Mouse (Mus musculus): ENCODE results near the gene Nipsnap3a. TPM values are rescaled to one million over a fixed set of nuclear protein-coding genes. Genes with fewer than 3 reads are reported as not detected.
A peak's percentile ranks its signal among the peaks of the same experiment; 100 is the strongest.

Gene Nipsnap3a
- polyA plus RNA-seq, 1 experiment = not detected

- Histone ChIP-seq H3K4me2 (ENCODE audit: low read depth) (peak within 1 kb of the TSS; percentile 80), H3K4me3 (peak within 1 kb of the TSS; percentile 24), H3K27me3 (ENCODE audit: control insufficient read depth, insufficient read depth, insufficient read length) (no peaks in the 10 kb centered on the region), H3ac (ENCODE audit: control insufficient read depth, insufficient read length) (no peak within 1 kb of the TSS), H3K36me3 (ENCODE audit: control insufficient read depth, insufficient read depth) (peaks cover 9% of the 10 kb centered on the region), H3K79me2 (ENCODE audit: control insufficient read depth, insufficient read depth) (no peaks in the 10 kb centered on the region)
- TF ChIP-seq MYOG (IDR thresholded peaks at IDR 0.05; ENCODE audit: control insufficient read depth in 1 of 3, insufficient read depth in 1 of 3, insufficient read length in 2 of 3, low read depth in 2 of 3) (no peak), SRF (IDR thresholded peaks at IDR 0.05; ENCODE audit: control insufficient read depth, insufficient read length, low read depth) (no peak), TCF12 (IDR thresholded peaks at IDR 0.05; ENCODE audit: insufficient read depth, poor library complexity, severe bottlenecking) (no peak), MYOD1 (IDR thresholded peaks at IDR 0.05; ENCODE audit: control insufficient read depth in 1 of 3, insufficient read length in 2 of 3, low read depth in 2 of 3) (no peak), E2F4 (IDR thresholded peaks at IDR 0.05; ENCODE audit: insufficient read depth) (no peak), POLR2AphosphoS2 (IDR thresholded peaks at IDR 0.05; ENCODE audit: insufficient read length, low read depth) (peak; percentile 36), REST (IDR thresholded peaks at IDR 0.05; ENCODE audit: insufficient read depth, insufficient read length) (no peak), MAX (IDR thresholded peaks at IDR 0.05; ENCODE audit: low read depth) (no peak), CEBPB (IDR thresholded peaks at IDR 0.05; ENCODE audit: insufficient read depth, poor library complexity, severe bottlenecking) (no peak), USF1 (IDR thresholded peaks at IDR 0.05; ENCODE audit: low read depth) (no peak), TCF3 (IDR thresholded peaks at IDR 0.05; ENCODE audit: insufficient read length, low read depth) (no peak), POLR2A (IDR thresholded peaks at IDR 0.05; ENCODE audit: insufficient read length, low read depth) (peak; percentile 63)
These were observed 22.8 kb downstream of the Nipsnap3a start, which contains the start of gene Nipsnap3b for GRCm38 (mm10) chr4:53011732-53012361. Nipsnap3b (plus strand) TSS chr4:53011880.

- no peaks in the 10 kb centered on the region for H3K27me3 ChIP-seq (ENCODE audit: control insufficient read depth, insufficient read depth, insufficient read length)
- H3K4me3 ChIP-seq = no peak overlapping the region
- H3ac ChIP-seq (ENCODE audit: control insufficient read depth, insufficient read length) = no peak overlapping the region
- no peak overlapping the region for H3K4me2 ChIP-seq (ENCODE audit: low read depth)
- no peaks in the 10 kb centered on the region for H3K79me2 ChIP-seq (ENCODE audit: control insufficient read depth, insufficient read depth)
- peaks cover 18% of the 10 kb centered on the region for H3K36me3 ChIP-seq (ENCODE audit: control insufficient read depth, insufficient read depth)
- TF ChIP-seq POLR2A (IDR thresholded peaks at IDR 0.05; ENCODE audit: insufficient read length, low read depth) (no peak), REST (IDR thresholded peaks at IDR 0.05; ENCODE audit: insufficient read depth, insufficient read length) (no peak), MYOD1 (IDR thresholded peaks at IDR 0.05; ENCODE audit: control insufficient read depth in 1 of 3, insufficient read length in 2 of 3, low read depth in 2 of 3) (no peak), CEBPB (IDR thresholded peaks at IDR 0.05; ENCODE audit: insufficient read depth, poor library complexity, severe bottlenecking) (no peak)
These were observed 25.3 kb downstream of the Nipsnap3a start for GRCm38 (mm10) chr4:53014421-53014820.

- TF ChIP-seq E2F4 (IDR thresholded peaks at IDR 0.05; ENCODE audit: insufficient read depth) (no peak), USF1 (IDR thresholded peaks at IDR 0.05; ENCODE audit: low read depth) (no peak), POLR2A (IDR thresholded peaks at IDR 0.05; ENCODE audit: insufficient read length, low read depth) (no peak), TCF3 (IDR thresholded peaks at IDR 0.05; ENCODE audit: insufficient read length, low read depth) (no peak), MYOG (IDR thresholded peaks at IDR 0.05; ENCODE audit: control insufficient read depth in 1 of 3, insufficient read depth in 1 of 3, insufficient read length in 2 of 3, low read depth in 2 of 3) (no peak), MYOD1 (IDR thresholded peaks at IDR 0.05; ENCODE audit: control insufficient read depth in 1 of 3, insufficient read length in 2 of 3, low read depth in 2 of 3) (no peak), MAX (IDR thresholded peaks at IDR 0.05; ENCODE audit: low read depth) (no peak), SRF (IDR thresholded peaks at IDR 0.05; ENCODE audit: control insufficient read depth, insufficient read length, low read depth) (no peak), REST (IDR thresholded peaks at IDR 0.05; ENCODE audit: insufficient read depth, insufficient read length) (no peak), TCF12 (IDR thresholded peaks at IDR 0.05; ENCODE audit: insufficient read depth, poor library complexity, severe bottlenecking) (no peak), POLR2AphosphoS2 (IDR thresholded peaks at IDR 0.05; ENCODE audit: insufficient read length, low read depth) (no peak), CEBPB (IDR thresholded peaks at IDR 0.05; ENCODE audit: insufficient read depth, poor library complexity, severe bottlenecking) (no peak)
- Histone ChIP-seq H3ac (ENCODE audit: control insufficient read depth, insufficient read length) (no peak overlapping the region), H3K79me2 (ENCODE audit: control insufficient read depth, insufficient read depth) (no peaks in the 10 kb centered on the region), H3K27me3 (ENCODE audit: control insufficient read depth, insufficient read depth, insufficient read length) (no peaks in the 10 kb centered on the region), H3K36me3 (ENCODE audit: control insufficient read depth, insufficient read depth) (peaks cover 19% of the 10 kb centered on the region), H3K4me3 (no peak overlapping the region), H3K4me2 (ENCODE audit: low read depth) (no peak overlapping the region)
These were observed 26.0 kb downstream of the Nipsnap3a start for GRCm38 (mm10) chr4:53015024-53015423.

- Histone ChIP-seq H3K79me2 (ENCODE audit: control insufficient read depth, insufficient read depth) (no peaks in the 10 kb centered on the region), H3K4me2 (ENCODE audit: low read depth) (no peak overlapping the region), H3ac (ENCODE audit: control insufficient read depth, insufficient read length) (no peak overlapping the region), H3K4me3 (no peak overlapping the region), H3K36me3 (ENCODE audit: control insufficient read depth, insufficient read depth) (peaks cover 23% of the 10 kb centered on the region), H3K27me3 (ENCODE audit: control insufficient read depth, insufficient read depth, insufficient read length) (no peaks in the 10 kb centered on the region)
- TF ChIP-seq REST (IDR thresholded peaks at IDR 0.05; ENCODE audit: insufficient read depth, insufficient read length) (no peak), SRF (IDR thresholded peaks at IDR 0.05; ENCODE audit: control insufficient read depth, insufficient read length, low read depth) (no peak), POLR2AphosphoS2 (IDR thresholded peaks at IDR 0.05; ENCODE audit: insufficient read length, low read depth) (no peak), TCF3 (IDR thresholded peaks at IDR 0.05; ENCODE audit: insufficient read length, low read depth) (no peak), MAX (IDR thresholded peaks at IDR 0.05; ENCODE audit: low read depth) (no peak), E2F4 (IDR thresholded peaks at IDR 0.05; ENCODE audit: insufficient read depth) (no peak), TCF12 (IDR thresholded peaks at IDR 0.05; ENCODE audit: insufficient read depth, poor library complexity, severe bottlenecking) (no peak), MYOD1 (IDR thresholded peaks at IDR 0.05; ENCODE audit: control insufficient read depth in 1 of 3, insufficient read length in 2 of 3, low read depth in 2 of 3) (no peak), USF1 (IDR thresholded peaks at IDR 0.05; ENCODE audit: low read depth) (no peak), POLR2A (IDR thresholded peaks at IDR 0.05; ENCODE audit: insufficient read length, low read depth) (no peak), MYOG (IDR thresholded peaks at IDR 0.05; ENCODE audit: control insufficient read depth in 1 of 3, insufficient read depth in 1 of 3, insufficient read length in 2 of 3, low read depth in 2 of 3) (no peak), CEBPB (IDR thresholded peaks at IDR 0.05; ENCODE audit: insufficient read depth, poor library complexity, severe bottlenecking) (no peak)
These were observed 29.3 kb downstream of the Nipsnap3a start for GRCm38 (mm10) chr4:53018392-53018791.

Data from myocyte (in vitro differentiated cells).